Comparison of ENCODE assay signal across 8 mouse cellular contexts in the genomic region with DNA sequence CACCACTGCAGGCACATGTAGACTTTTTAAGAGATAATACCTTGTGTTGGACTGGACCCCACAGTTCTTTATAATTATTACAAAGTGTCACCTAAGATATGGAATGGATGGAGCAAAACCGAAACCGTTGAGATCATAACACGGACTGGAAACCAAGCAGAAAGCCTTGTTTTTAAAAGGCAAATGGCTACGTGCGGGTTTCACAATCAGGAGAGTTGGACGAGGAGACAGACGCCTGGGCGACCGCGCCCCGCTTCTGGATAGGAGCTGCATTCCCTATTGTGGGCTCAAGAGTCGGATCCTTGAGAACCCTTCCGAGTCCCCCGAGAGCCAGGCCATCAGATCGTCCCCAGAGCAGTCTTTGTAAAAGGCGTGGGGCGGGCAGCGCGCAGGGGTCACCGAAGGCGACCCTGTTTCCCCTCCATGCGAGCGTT. TPM values are rescaled to one million over a fixed set of nuclear protein-coding genes. Genes with fewer than 3 reads are reported as not detected.
DNase-seq lines count a peak whose midpoint lies in the region; ATAC-seq and TF ChIP-seq lines count a peak whose summit lies in the region.

No protein-coding gene starts in this region.

- peak overlapping the region; percentile 97 for H3K27ac ChIP-seq in gastrocnemius, adult 2 months
- peak overlapping the region; percentile 92 for H3K27ac ChIP-seq in testis, adult 2 months (ENCODE audit: control insufficient read depth, insufficient read depth, low read depth, low read length)
- H3K27ac ChIP-seq in midbrain, embryonic 16.5 days (ENCODE audit: low read length) = peak overlapping the region; percentile 97

- no peak for DNase-seq in gastrocnemius, adult 2 months
- DNase-seq in gastrocnemius, postnatal 10 days = no peak
- no peak for DNase-seq in testis, postnatal 10 days (ENCODE audit: low spot score)
- no peak for DNase-seq in gastrocnemius, postnatal 14 days
- DNase-seq in adrenal gland, adult 2 months = no peak

- H3K9ac ChIP-seq in midbrain, embryonic 16.5 days (ENCODE audit: low read depth, low read length) = peak overlapping the region; percentile 98

- peak overlapping the region; percentile 54 for H3K4me2 ChIP-seq in midbrain, embryonic 16.5 days (ENCODE audit: low read length)

- peak; percentile 7 for ATAC-seq in inflammation-experienced regulatory T-cells, adult 6 months
- ATAC-seq in midbrain, embryonic 16.5 days = peak; percentile 71

- no peak; the same call in 1 of the 2 replicates for TF ChIP-seq POLR2A in testis, adult 2 months (IDR thresholded peaks at IDR 0.05; ENCODE audit: control insufficient read depth, low read depth, low read length)

- peaks cover 1% of the 10 kb centered on the region; the same call in 1 of the 2 replicates for H3K36me3 ChIP-seq in testis, adult 2 months (ENCODE audit: control insufficient read depth, insufficient read depth, low read length)
- no peaks in the 10 kb centered on the region; the same call in 1 of the 2 replicates for H3K36me3 ChIP-seq in midbrain, embryonic 16.5 days (ENCODE audit: control insufficient read depth, insufficient read depth, low read length)

- WGBS in midbrain, embryonic 16.5 days = under 1% methylated on average over 23 of the region's 23 CpGs

- H3K4me1 ChIP-seq in testis, adult 2 months (ENCODE audit: control insufficient read depth, insufficient read depth, low read length) = peaks cover 2% of the 10 kb centered on the region
- peaks cover 25% of the 10 kb centered on the region for H3K4me1 ChIP-seq in midbrain, embryonic 16.5 days (ENCODE audit: control insufficient read depth, insufficient read depth, low read length)

- H3K4me3 ChIP-seq in gastrocnemius, adult 2 months = peak overlapping the region; percentile 82
- peak overlapping the region; percentile 90 for H3K4me3 ChIP-seq in testis, adult 2 months (ENCODE audit: control insufficient read depth, low read depth, low read length)
- peak overlapping the region; percentile 93 for H3K4me3 ChIP-seq in midbrain, embryonic 16.5 days (ENCODE audit: low read depth, low read length)

- TF ChIP-seq CTCF in gastrocnemius, adult 2 months (IDR thresholded peaks at IDR 0.05) = no peak
- TF ChIP-seq CTCF in testis, adult 2 months (IDR thresholded peaks at IDR 0.05; ENCODE audit: control insufficient read depth, insufficient read depth, insufficient replicate concordance, low read depth, low read length) = no peak

- intact Hi-C loops in gastrocnemius, adult 2 months (cut with DNase I) = loop anchor here (10.0 kb wide), 1 partner anchor 490 kb away; the partner anchor contains the start of gene Golga5
- intact Hi-C loops in gastrocnemius, postnatal 14 days (cut with DNase I; ENCODE audit: low total_unique reads) = no loop called here

- no peaks in the 10 kb centered on the region for H3K9me3 ChIP-seq in midbrain, embryonic 16.5 days (replicated peaks; ENCODE audit: control insufficient read depth, low read length, poor library complexity, severe bottlenecking)

- H3K27me3 ChIP-seq in testis, adult 2 months (ENCODE audit: control insufficient read depth, insufficient read depth, low read length) = no peaks in the 10 kb centered on the region
- H3K27me3 ChIP-seq in midbrain, embryonic 16.5 days (ENCODE audit: control insufficient read depth, insufficient read depth, low read depth, low read length) = no peaks in the 10 kb centered on the region

RNA-seq across cellular contexts. Expression of gene Cpsf2, which starts 0.6 kb away (rescaled TPM):
- 10 to 100 TPM in 1 of 2 experiments, 1 to 10 TPM in 1; 9.7 to 11.1 TPM for total RNA-seq in gastrocnemius, adult 2 months (2021)
- total RNA-seq in gastrocnemius, postnatal 10 days (2021) = 10 to 100 TPM; 12.2 to 14.6 TPM
- polyA plus RNA-seq in testis, adult 2 months (2012; rRNA removed) = 5.6 and 6.7 TPM in 2 replicates
- polyA plus RNA-seq in inflammation-experienced regulatory T-cells, adult 6 months (2017; shearing (Covaris generic)) = 10 to 100 TPM; 16.2 to 25.8 (median 17.7) TPM
- polyA plus RNA-seq in midbrain, embryonic 16.5 days (2015; fragmentation: Nextera tagmentation; extraction: Ambion mirVana) = 29.8 and 32.3 TPM in 2 replicates
- 10 to 100 TPM; 11.0 to 11.3 TPM for total RNA-seq in gastrocnemius, postnatal 14 days (2021)
- 10 to 100 TPM; 32.4 to 35.8 TPM for total RNA-seq in adrenal gland, adult 2 months (2021)
- 2.8 and 3.4 TPM in 2 replicates for polyA plus RNA-seq in adrenal gland, adult 2 months (2012; rRNA removed)

RNA-seq across cellular contexts. Expression of gene Atxn3, which starts 17.1 kb away (rescaled TPM):
- 1 to 10 TPM; 3.4 to 5.8 TPM for total RNA-seq in gastrocnemius, adult 2 months (2021)
- 1 to 10 TPM; 4.3 to 5.9 TPM for total RNA-seq in gastrocnemius, postnatal 10 days (2021)
- polyA plus RNA-seq in testis, adult 2 months (2012; rRNA removed) = 151 and 187 TPM in 2 replicates
- 10 to 100 TPM; 20.7 to 24.7 (median 21.0) TPM for polyA plus RNA-seq in inflammation-experienced regulatory T-cells, adult 6 months (2017; shearing (Covaris generic))
- polyA plus RNA-seq in midbrain, embryonic 16.5 days (2015; fragmentation: Nextera tagmentation; extraction: Ambion mirVana) = 13.5 and 13.6 TPM in 2 replicates
- 1 to 10 TPM; 3.6 to 5.1 TPM for total RNA-seq in gastrocnemius, postnatal 14 days (2021)
- 10 to 100 TPM; 16.2 to 16.7 TPM for total RNA-seq in adrenal gland, adult 2 months (2021)
- polyA plus RNA-seq in adrenal gland, adult 2 months (2012; rRNA removed) = 0.77 and 1.2 TPM in 2 replicates
